Comparison of ENCODE assay signal across 9 mouse cellular contexts in the genomic region with DNA sequence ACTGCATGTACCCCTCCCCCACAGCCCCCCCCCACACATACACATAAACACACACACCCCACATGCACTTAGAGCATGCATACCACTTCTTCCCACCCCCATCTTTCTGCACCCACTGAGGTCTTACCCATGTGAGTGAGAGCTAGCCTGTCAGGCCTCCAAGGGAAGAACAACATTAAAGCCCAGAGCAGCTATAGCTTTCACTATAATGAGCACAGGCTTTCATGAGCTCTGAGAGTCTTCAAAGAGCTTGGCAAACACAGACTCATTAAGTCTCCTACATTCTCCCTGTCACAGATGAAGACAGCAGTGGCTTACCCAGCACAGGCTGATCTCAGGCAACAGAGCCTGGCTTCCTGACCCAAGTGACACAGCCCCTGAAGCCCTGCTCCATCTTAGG.
DNase-seq lines count a peak whose midpoint lies in the region; ATAC-seq and TF ChIP-seq lines count a peak whose summit lies in the region.
"Had no signal": no experiment of that assay in that cellular context is flagged by ENCODE, and none has a peak within 500 bp of the region (broad histone marks: within the 10 kb centered on the region; RNA-seq: fewer than 3 reads in every experiment).

No protein-coding gene starts in this region.

- no peak overlapping the region for H3K9ac ChIP-seq in heart, postnatal 0 days (replicated peaks; ENCODE audit: low read depth, low read length)
- no peak overlapping the region for H3K9ac ChIP-seq in heart, adult 2 months (ENCODE audit: low read depth, low read length)
- no peak overlapping the region for H3K9ac ChIP-seq in neural tube, embryonic 15.5 days (replicated peaks)
- H3K9ac ChIP-seq in forebrain, embryonic 12.5 days = no peak overlapping the region

- intact Hi-C loops in heart, adult 2 months (cut with DNase I) = no loop called here

- TF ChIP-seq CTCF in heart, postnatal 0 days (IDR thresholded peaks at IDR 0.05; ENCODE audit: low read depth) = no peak
- TF ChIP-seq CTCF in heart, adult 2 months (IDR thresholded peaks at IDR 0.05) = no peak

- ATAC-seq in heart, postnatal 0 days (ENCODE audit: insufficient read depth, low read depth) = no peak
- peak; percentile 41; the same call in 1 of the 2 replicates for ATAC-seq in neural tube, embryonic 15.5 days (ENCODE audit: low FRiP score)
- ATAC-seq in forebrain, embryonic 12.5 days (ENCODE audit: low FRiP score) = peak; percentile 23; the same call in 1 of the 2 replicates

- H3K4me2 ChIP-seq in heart, postnatal 0 days (ENCODE audit: low read depth, low read length) = no peak overlapping the region
- no peak overlapping the region for H3K4me2 ChIP-seq in neural tube, embryonic 15.5 days
- no peak overlapping the region for H3K4me2 ChIP-seq in forebrain, embryonic 12.5 days

- H3K79me2 ChIP-seq in heart, adult 2 months (replicated peaks; ENCODE audit: control insufficient read depth, insufficient read depth, low read length) = no peaks in the 10 kb centered on the region

- no peaks in the 10 kb centered on the region for H3K27me3 ChIP-seq in heart, postnatal 0 days (ENCODE audit: control insufficient read depth, insufficient read depth, low read length)
- no peaks in the 10 kb centered on the region for H3K27me3 ChIP-seq in heart, adult 2 months (ENCODE audit: control insufficient read depth, insufficient read depth, low read length)
- H3K27me3 ChIP-seq in neural tube, embryonic 15.5 days (replicated peaks) = no peaks in the 10 kb centered on the region
- H3K27me3 ChIP-seq in forebrain, embryonic 12.5 days = no peaks in the 10 kb centered on the region

- H3K4me1 ChIP-seq in heart, postnatal 0 days (ENCODE audit: control insufficient read depth, insufficient read depth) = peaks cover 28% of the 10 kb centered on the region
- H3K4me1 ChIP-seq in heart, adult 2 months (ENCODE audit: control insufficient read depth, insufficient read depth, low read length) = peaks cover 11% of the 10 kb centered on the region
- peaks cover 12% of the 10 kb centered on the region for H3K4me1 ChIP-seq in neural tube, embryonic 15.5 days
- H3K4me1 ChIP-seq in forebrain, embryonic 12.5 days = peaks cover 9% of the 10 kb centered on the region; the same call in 1 of the 2 replicates

- H3K27ac ChIP-seq in heart, postnatal 0 days (ENCODE audit: low read depth) = 0 out of 2 replicates have a peak overlapping the region, but pooled peaks have one; percentile 49
- H3K27ac ChIP-seq in heart, adult 2 months = no peak overlapping the region
- peak overlapping the region; percentile 28; the same call in 1 of the 2 replicates for H3K27ac ChIP-seq in neural tube, embryonic 15.5 days (replicated peaks)
- H3K27ac ChIP-seq in forebrain, embryonic 12.5 days = no peak overlapping the region
- H3K27ac ChIP-seq: hindbrain, embryonic 10.5 days had no signal

- TF ChIP-seq POLR2A in heart, adult 2 months (IDR thresholded peaks at IDR 0.05; ENCODE audit: insufficient read depth, low read depth, low read length) = no peak

- H3K9me3 ChIP-seq in heart, postnatal 0 days (replicated peaks; ENCODE audit: control insufficient read depth, low read length) = no peaks in the 10 kb centered on the region
- no peaks in the 10 kb centered on the region for H3K9me3 ChIP-seq in neural tube, embryonic 15.5 days (replicated peaks)
- H3K9me3 ChIP-seq in forebrain, embryonic 12.5 days = no peaks in the 10 kb centered on the region
- H3K9me3 ChIP-seq: hindbrain, embryonic 10.5 days had no signal

- no peak for DNase-seq in heart, postnatal 0 days (ENCODE audit: low spot score)
- no peak for DNase-seq in heart, adult 2 months
- no peak for DNase-seq in neural tube, embryonic 10.5 days (ENCODE audit: extremely low spot score, low spot score)
- peak; percentile 61 for DNase-seq in naive thymus-derived CD4-positive, alpha-beta T cell, adult 2 months (ENCODE audit: low read depth)
- DNase-seq in spleen, postnatal 10 days (ENCODE audit: low spot score in 2 of 2) = no peak
- DNase-seq in spleen, postnatal 36 days (ENCODE audit: low spot score in 2 of 2) = no peak

- no peak for TF ChIP-seq EP300 in heart, postnatal 0 days (IDR thresholded peaks at IDR 0.05; ENCODE audit: low read depth)
- TF ChIP-seq EP300 in heart, adult 2 months (IDR thresholded peaks at IDR 0.05; ENCODE audit: insufficient read depth, low read depth, low read length) = no peak

- no peak overlapping the region for H3K4me3 ChIP-seq in heart, postnatal 0 days (ENCODE audit: low read depth, low read length)
- no peak overlapping the region for H3K4me3 ChIP-seq in heart, adult 2 months
- H3K4me3 ChIP-seq in neural tube, embryonic 15.5 days (replicated peaks) = no peak overlapping the region
- no peak overlapping the region for H3K4me3 ChIP-seq in forebrain, embryonic 12.5 days (replicated peaks)
- H3K4me3 ChIP-seq: hindbrain, embryonic 10.5 days had no signal

- H3K36me3 ChIP-seq in heart, postnatal 0 days (replicated peaks; ENCODE audit: control insufficient read depth, insufficient read depth, low read length) = no peaks in the 10 kb centered on the region
- no peaks in the 10 kb centered on the region for H3K36me3 ChIP-seq in heart, adult 2 months (ENCODE audit: control insufficient read depth, insufficient read depth, low read length)
- no peaks in the 10 kb centered on the region for H3K36me3 ChIP-seq in neural tube, embryonic 15.5 days
- no peaks in the 10 kb centered on the region for H3K36me3 ChIP-seq in forebrain, embryonic 12.5 days (replicated peaks)
- H3K36me3 ChIP-seq: hindbrain, embryonic 10.5 days had no signal

Comparison
In these comparisons a context has a peak if more than half of its experiments do, and no peak if none do; other contexts are left out.
1. H3K27ac ChIP-seq: peak in heart, postnatal 0 days (single experiment) and neural tube, embryonic 15.5 days (single experiment); none in heart, adult 2 months (single experiment) and forebrain, embryonic 12.5 days (single experiment).